Mouse (Mus musculus) embryo, embryonic 9.5 days (tissue): Measurements from ENCODE around the gene Coa5.

Experiments used
- DNase-seq: peaks from one replicate; pipeline ENCODE4 v3.0.0-alpha.2; 2017; ENCODE audit errors: extremely low spot score

Coa5 gene

GRCm38 (mm10) chr1:37368125-37368524 is 61.8 kb downstream of the Coa5 start:
- DNase-seq: no peak
